Mouse (Mus musculus): ENCODE measurements at regions not wholly inside any gene's neighbourhood (a gene's known extent, or its start where the extent isn't known, plus 50 kb on each side); places are given as distances from the start of the nearest gene placed in this dataset.

DNA sequence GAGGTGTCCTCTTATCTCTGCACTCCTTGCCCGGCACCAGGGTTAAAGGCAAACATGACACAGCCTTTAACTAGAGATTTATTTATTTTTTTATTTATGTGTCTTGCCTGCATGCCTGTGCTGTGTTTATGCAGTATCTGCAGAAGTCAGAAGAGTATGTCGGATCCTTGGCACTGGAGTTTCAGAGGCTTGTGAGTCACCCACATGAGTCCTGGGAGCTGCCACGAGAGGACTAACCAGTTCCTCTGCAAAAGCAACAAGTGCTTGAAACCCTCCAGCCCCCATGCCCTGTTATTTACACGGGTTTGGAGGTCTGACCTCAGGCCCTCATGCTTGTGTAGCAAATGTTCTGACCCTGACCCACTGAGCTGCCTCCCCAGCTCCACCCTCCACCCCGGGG, 210.6 kb downstream of the Sec16b start:
- Histone ChIP-seq H3K27me3 (ENCODE audit: control insufficient read depth, insufficient read depth, insufficient read length) (no peaks in the 10 kb centered on the region), H3K4me3 (ENCODE audit: insufficient read depth, poor library complexity, severe bottlenecking) (no peak overlapping the region), H3K79me3 (ENCODE audit: low read depth) (no peaks in the 10 kb centered on the region), H3ac (ENCODE audit: control insufficient read depth, insufficient read length, low read depth) (no peak overlapping the region), H3K79me2 (ENCODE audit: control insufficient read depth, insufficient read depth) (no peaks in the 10 kb centered on the region), H3K36me3 (ENCODE audit: control insufficient read depth, insufficient read depth) (no peaks in the 10 kb centered on the region)
- TF ChIP-seq CTCF (IDR thresholded peaks at IDR 0.05; ENCODE audit: control insufficient read depth, insufficient read depth, insufficient read length) (no peak), FOSL1 (IDR thresholded peaks at IDR 0.05; ENCODE audit: insufficient read depth, low read length, poor library complexity, severe bottlenecking) (no peak), USF1 (IDR thresholded peaks at IDR 0.05; ENCODE audit: low read depth) (no peak), CEBPB (IDR thresholded peaks at IDR 0.05; ENCODE audit: low read depth) (no peak), MYOD1 (IDR thresholded peaks at IDR 0.05; ENCODE audit: control insufficient read depth, insufficient read length, low read depth) (no peak), MYOG (IDR thresholded peaks at IDR 0.05; ENCODE audit: control insufficient read depth, extremely low read depth, insufficient read length) (no peak), MAX (IDR thresholded peaks at IDR 0.05) (no peak)

DNA sequence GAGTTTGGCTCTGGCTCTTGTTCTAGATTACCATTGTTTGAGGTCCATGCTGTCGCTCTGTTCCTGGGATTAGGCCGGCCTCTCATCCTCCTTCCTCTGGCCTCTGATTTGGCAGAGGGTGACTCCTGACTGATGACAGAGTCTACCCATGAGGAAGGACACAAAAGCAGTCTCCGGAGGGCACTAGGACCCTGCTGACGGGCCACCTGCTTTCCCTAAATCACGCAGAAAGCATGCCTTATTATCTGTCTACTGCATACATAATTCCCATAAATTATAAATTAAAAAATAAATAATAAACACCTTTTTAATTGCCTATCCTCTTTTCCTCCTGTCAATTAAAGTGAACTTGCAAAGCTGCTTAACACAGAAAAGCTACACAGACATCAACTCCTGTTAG, 215.4 kb downstream of the Sec16b start:
- Histone ChIP-seq H3ac (ENCODE audit: control insufficient read depth, insufficient read length, low read depth) (no peak overlapping the region), H3K27me3 (ENCODE audit: control insufficient read depth, insufficient read depth, insufficient read length) (peaks cover 10% of the 10 kb centered on the region), H3K79me2 (ENCODE audit: control insufficient read depth, insufficient read depth) (no peaks in the 10 kb centered on the region), H3K36me3 (ENCODE audit: control insufficient read depth, insufficient read depth) (no peaks in the 10 kb centered on the region), H3K79me3 (ENCODE audit: low read depth) (no peaks in the 10 kb centered on the region), H3K4me3 (ENCODE audit: insufficient read depth, poor library complexity, severe bottlenecking) (no peak overlapping the region)
- TF ChIP-seq MAX (IDR thresholded peaks at IDR 0.05) (no peak), FOSL1 (IDR thresholded peaks at IDR 0.05; ENCODE audit: insufficient read depth, low read length, poor library complexity, severe bottlenecking) (no peak), MYOD1 (IDR thresholded peaks at IDR 0.05; ENCODE audit: control insufficient read depth, insufficient read length, low read depth) (no peak), USF1 (IDR thresholded peaks at IDR 0.05; ENCODE audit: low read depth) (no peak), CTCF (IDR thresholded peaks at IDR 0.05; ENCODE audit: control insufficient read depth, insufficient read depth, insufficient read length) (no peak), CEBPB (IDR thresholded peaks at IDR 0.05; ENCODE audit: low read depth) (no peak), MYOG (IDR thresholded peaks at IDR 0.05; ENCODE audit: control insufficient read depth, extremely low read depth, insufficient read length) (no peak)

DNA sequence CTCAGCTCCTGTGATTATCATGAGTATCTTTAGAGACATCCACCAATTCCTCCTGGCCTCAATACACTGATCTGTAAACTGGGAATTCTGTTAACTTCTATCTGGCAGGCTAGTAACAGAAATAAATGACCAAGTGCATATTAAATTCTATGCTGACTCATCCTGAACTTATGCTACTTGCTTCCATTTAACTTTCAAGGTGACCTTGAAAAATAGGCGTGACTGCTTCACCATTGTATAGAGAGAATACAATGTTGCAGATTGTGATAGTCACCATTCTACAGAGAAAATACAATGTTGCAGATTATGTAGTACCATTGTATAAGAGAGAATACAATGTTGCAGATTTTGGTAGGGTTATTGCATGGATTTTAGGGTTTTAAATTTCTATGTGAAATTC, 224.6 kb downstream of the Sec16b start:
- peaks cover 7% of the 10 kb centered on the region for H3K27me3 ChIP-seq (ENCODE audit: control insufficient read depth, insufficient read depth, insufficient read length)
- H3K79me3 ChIP-seq (ENCODE audit: low read depth), result no peaks in the 10 kb centered on the region
- H3K4me3 ChIP-seq (ENCODE audit: insufficient read depth, poor library complexity, severe bottlenecking), result no peak overlapping the region
- no peaks in the 10 kb centered on the region for H3K36me3 ChIP-seq (ENCODE audit: control insufficient read depth, insufficient read depth)
- H3K79me2 ChIP-seq (ENCODE audit: control insufficient read depth, insufficient read depth), result no peaks in the 10 kb centered on the region
- no peak overlapping the region for H3ac ChIP-seq (ENCODE audit: control insufficient read depth, insufficient read length, low read depth)
- TF ChIP-seq CEBPB (IDR thresholded peaks at IDR 0.05; ENCODE audit: low read depth) (no peak), USF1 (IDR thresholded peaks at IDR 0.05; ENCODE audit: low read depth) (no peak), FOSL1 (IDR thresholded peaks at IDR 0.05; ENCODE audit: insufficient read depth, low read length, poor library complexity, severe bottlenecking) (no peak), CTCF (IDR thresholded peaks at IDR 0.05; ENCODE audit: control insufficient read depth, insufficient read depth, insufficient read length) (no peak), MYOG (IDR thresholded peaks at IDR 0.05; ENCODE audit: control insufficient read depth, extremely low read depth, insufficient read length) (no peak), MAX (IDR thresholded peaks at IDR 0.05) (no peak), MYOD1 (IDR thresholded peaks at IDR 0.05; ENCODE audit: control insufficient read depth, insufficient read length, low read depth) (no peak)

DNA sequence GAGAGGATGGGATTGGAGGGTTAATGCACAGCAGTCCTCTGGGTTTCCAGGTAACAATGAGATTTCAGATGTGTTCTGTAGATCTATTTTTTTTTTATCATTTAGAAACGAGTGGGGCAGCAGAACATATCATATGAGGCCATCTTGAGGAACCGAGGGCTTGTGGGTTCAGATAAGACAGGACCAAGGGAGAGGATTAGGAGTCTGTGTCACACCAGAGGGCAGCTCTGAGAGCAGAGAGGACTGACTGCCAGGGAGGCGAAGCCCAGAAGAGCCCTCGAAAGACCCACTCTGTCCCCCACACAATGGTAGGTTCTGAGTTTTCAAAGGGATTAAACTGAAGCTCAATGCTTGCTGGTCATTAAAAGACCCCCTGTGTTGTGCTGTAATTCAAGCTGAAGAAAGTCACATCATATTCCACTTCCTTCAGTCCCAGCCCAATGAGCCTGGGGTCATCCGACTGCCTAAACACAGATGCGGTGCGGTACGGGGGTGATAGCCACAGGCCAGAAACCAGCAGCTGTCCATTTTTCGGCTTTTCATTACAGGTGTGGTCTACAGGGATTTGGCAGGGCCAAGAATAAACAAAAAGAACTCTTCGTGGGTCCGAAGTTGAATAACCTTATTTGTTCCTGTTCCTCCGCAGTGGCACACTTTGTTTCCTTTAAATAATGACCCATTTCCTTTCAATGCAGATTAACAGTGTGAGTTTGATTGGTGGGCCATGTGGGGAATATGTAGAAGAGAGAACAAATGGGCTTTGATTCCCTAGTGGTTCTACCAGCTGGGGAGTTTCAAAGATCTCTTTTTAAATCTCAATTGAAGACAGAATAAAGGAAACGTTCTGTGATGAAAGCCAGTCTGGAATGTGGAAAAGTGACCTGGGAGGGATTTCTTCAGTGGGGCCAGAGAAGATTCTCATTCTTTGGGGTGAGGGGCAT, 234.5 kb downstream of the Sec16b start:
- TF ChIP-seq CTCF (IDR thresholded peaks at IDR 0.05; ENCODE audit: control insufficient read depth, insufficient read depth, insufficient read length), result no peak
- no peak for TF ChIP-seq MYOG (IDR thresholded peaks at IDR 0.05; ENCODE audit: control insufficient read depth, extremely low read depth, insufficient read length)
- no peak for TF ChIP-seq MAX (IDR thresholded peaks at IDR 0.05)
- TF ChIP-seq USF1 (IDR thresholded peaks at IDR 0.05; ENCODE audit: low read depth), result no peak
- TF ChIP-seq FOSL1 (IDR thresholded peaks at IDR 0.05; ENCODE audit: insufficient read depth, low read length, poor library complexity, severe bottlenecking), result no peak
- no peak for TF ChIP-seq MYOD1 (IDR thresholded peaks at IDR 0.05; ENCODE audit: control insufficient read depth, insufficient read length, low read depth)
- TF ChIP-seq CEBPB (IDR thresholded peaks at IDR 0.05; ENCODE audit: low read depth), result no peak
- H3K79me2 ChIP-seq (ENCODE audit: control insufficient read depth, insufficient read depth), result no peaks in the 10 kb centered on the region
- H3K79me3 ChIP-seq (ENCODE audit: low read depth), result no peaks in the 10 kb centered on the region

DNA sequence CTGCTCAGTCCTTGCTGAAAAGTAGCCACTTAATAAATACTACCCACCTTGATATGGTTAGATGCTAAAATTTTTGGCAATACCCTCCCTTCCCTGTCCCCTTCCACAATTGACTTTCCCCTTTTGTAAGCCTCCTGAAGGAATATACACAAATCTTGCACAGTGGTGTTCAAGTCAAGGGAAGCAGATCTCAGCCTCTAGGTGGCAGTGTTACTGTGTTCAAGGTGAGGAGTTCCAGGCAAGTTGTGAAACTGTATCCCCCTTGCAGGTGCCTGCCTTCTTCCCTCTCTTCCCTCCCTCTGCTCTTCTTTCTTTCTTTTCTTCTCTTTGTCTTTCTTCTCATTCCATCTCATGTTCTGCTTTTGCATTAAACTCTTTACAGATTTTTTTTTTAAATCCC, 239.1 kb downstream of the Sec16b start:
- no peaks in the 10 kb centered on the region for H3K79me3 ChIP-seq (ENCODE audit: low read depth)
- TF ChIP-seq CTCF (IDR thresholded peaks at IDR 0.05; ENCODE audit: control insufficient read depth, insufficient read depth, insufficient read length) (peak; percentile 38), CEBPB (IDR thresholded peaks at IDR 0.05; ENCODE audit: low read depth) (no peak)
- H3K79me2 ChIP-seq (ENCODE audit: control insufficient read depth, insufficient read depth), result no peaks in the 10 kb centered on the region
- H3K36me3 ChIP-seq (ENCODE audit: control insufficient read depth, insufficient read depth), result no peaks in the 10 kb centered on the region
- no peak overlapping the region for H3ac ChIP-seq (ENCODE audit: control insufficient read depth, insufficient read length, low read depth)
- no peak overlapping the region for H3K4me3 ChIP-seq (ENCODE audit: insufficient read depth, poor library complexity, severe bottlenecking)
- H3K27me3 ChIP-seq (ENCODE audit: control insufficient read depth, insufficient read depth, insufficient read length), result peaks cover 7% of the 10 kb centered on the region

More for the DNA sequence above, 234.5 kb downstream of the Sec16b start:
- H3ac ChIP-seq (ENCODE audit: control insufficient read depth, insufficient read length, low read depth), result no peak overlapping the region
- H3K27me3 ChIP-seq (ENCODE audit: control insufficient read depth, insufficient read depth, insufficient read length), result peaks cover 9% of the 10 kb centered on the region
- H3K36me3 ChIP-seq (ENCODE audit: control insufficient read depth, insufficient read depth), result no peaks in the 10 kb centered on the region
- H3K4me3 ChIP-seq (ENCODE audit: insufficient read depth, poor library complexity, severe bottlenecking), result no peak overlapping the region
